Mouse (Mus musculus): ENCODE results near the gene Armc8. TPM values are rescaled to one million over a fixed set of nuclear protein-coding genes. Genes with fewer than 3 reads are reported as not detected.
A peak's percentile ranks its signal among the peaks of the same experiment; 100 is the strongest.

The Armc8 gene
- polyA plus RNA-seq, 1 experiment from 2014 or later = 11.9 TPM

DNA sequence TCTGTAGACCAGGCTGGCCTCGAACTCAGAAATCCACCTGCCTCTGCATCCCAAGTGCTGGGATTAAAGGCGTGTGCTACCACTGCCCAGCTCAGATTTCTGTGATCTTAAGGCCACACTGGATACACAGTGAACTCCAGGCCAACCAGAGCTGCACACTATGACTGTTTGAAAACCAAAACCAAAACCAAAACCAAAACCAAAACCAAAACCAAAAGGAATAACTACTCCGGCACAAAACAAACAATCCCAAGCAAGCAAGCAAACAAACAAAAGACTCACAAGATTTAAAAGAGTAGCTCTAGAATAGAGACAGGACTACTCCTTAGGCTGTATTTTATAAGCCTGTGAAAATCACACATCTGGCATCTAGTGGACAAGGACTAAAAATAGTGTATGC lies 8.3 kb downstream of the Armc8 start:
- peak overlapping the region; percentile 6; the same call in 1 of the 2 replicates for H3K4me2 ChIP-seq
- no peaks in the 10 kb centered on the region for H3K36me3 ChIP-seq
- H3K27me3 ChIP-seq = no peaks in the 10 kb centered on the region
- H3K9ac ChIP-seq = no peak overlapping the region
- no peak overlapping the region for H3K4me3 ChIP-seq (replicated peaks)
- no peak for DNase-seq
- no peak for ATAC-seq (ENCODE audit: low read depth)
- H3K9me3 ChIP-seq (replicated peaks) = no peaks in the 10 kb centered on the region
- H3K27ac ChIP-seq = no peak overlapping the region
- 82% methylated on average over 3 of the region's 3 CpGs for WGBS (ENCODE audit: insufficient replicate concordance)
- peaks cover 58% of the 10 kb centered on the region for H3K4me1 ChIP-seq (replicated peaks)

DNA sequence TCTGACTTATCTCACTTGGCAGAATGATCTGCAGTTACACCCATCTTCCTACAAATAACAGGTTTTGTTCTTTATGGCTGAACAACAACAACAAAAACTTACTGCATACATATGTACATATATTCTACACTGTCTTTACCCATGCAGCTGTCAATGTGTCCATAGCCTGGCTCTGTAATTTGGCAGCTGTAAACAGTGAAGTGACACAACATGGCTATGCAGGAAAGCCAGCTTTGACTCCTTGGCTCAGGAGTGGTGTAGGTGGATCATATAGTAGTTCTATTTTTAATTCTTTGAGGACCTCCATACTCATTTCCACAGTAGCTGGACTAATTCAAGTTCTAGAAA lies 9.2 kb downstream of the Armc8 start:
- Histone ChIP-seq H3K4me3 (replicated peaks) (no peak overlapping the region), H3K27me3 (no peaks in the 10 kb centered on the region), H3K36me3 (no peaks in the 10 kb centered on the region), H3K9ac (no peak overlapping the region), H3K27ac (peak overlapping the region; percentile 40; the same call in 1 of the 2 replicates), H3K4me2 (0 out of 2 replicates have a peak overlapping the region, but pooled peaks have one; percentile 19), H3K9me3 (replicated peaks) (no peaks in the 10 kb centered on the region), H3K4me1 (replicated peaks) (peaks cover 62% of the 10 kb centered on the region)
- no peak for ATAC-seq (ENCODE audit: low read depth)
- DNase-seq = no peak

DNA sequence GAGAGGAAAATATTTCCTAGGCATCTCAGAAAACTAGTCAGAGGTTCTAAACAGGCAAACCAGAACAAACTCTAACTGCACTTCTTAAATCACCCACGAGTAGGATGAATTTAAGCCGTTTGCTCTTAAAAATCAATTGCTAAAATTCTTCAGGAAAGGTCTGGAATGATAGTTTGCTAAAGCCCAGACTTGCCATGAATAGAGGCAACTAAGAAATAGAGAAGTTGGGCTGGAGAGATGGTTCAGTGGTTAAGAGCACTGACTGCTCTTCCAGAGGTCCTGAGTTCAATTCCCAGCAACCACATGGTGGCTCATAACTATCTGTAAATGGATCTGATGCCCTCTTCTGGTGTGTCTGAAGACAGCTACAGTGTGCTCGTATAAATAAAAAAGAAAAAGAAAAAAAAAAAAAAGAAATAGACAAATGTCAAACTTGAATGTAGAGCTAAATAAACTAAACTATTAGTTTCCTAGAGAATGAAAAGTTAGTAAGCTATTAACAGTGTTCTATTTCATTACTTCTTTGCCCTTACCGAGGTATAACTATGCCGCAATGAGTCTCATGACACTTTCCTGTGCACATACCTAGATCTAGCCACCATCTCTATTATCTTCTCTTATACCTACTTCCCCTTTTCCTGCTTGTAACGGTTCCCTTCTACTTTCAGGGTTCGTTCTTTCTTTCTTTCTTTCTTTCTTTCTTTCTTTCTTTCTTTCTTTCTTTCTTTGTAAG lies 9.7 kb downstream of the Armc8 start:
- DNase-seq (no peak), ATAC-seq (ENCODE audit: low read depth) (no peak)
- Histone ChIP-seq H3K9me3 (replicated peaks) (no peaks in the 10 kb centered on the region), H3K27me3 (no peaks in the 10 kb centered on the region), H3K4me2 (no peak overlapping the region), H3K4me1 (replicated peaks) (peaks cover 64% of the 10 kb centered on the region), H3K4me3 (replicated peaks) (no peak overlapping the region), H3K36me3 (no peaks in the 10 kb centered on the region), H3K27ac (no peak overlapping the region), H3K9ac (no peak overlapping the region)
- WGBS (ENCODE audit: insufficient replicate concordance) = 31% methylated on average over 7 of the region's 7 CpGs

DNA sequence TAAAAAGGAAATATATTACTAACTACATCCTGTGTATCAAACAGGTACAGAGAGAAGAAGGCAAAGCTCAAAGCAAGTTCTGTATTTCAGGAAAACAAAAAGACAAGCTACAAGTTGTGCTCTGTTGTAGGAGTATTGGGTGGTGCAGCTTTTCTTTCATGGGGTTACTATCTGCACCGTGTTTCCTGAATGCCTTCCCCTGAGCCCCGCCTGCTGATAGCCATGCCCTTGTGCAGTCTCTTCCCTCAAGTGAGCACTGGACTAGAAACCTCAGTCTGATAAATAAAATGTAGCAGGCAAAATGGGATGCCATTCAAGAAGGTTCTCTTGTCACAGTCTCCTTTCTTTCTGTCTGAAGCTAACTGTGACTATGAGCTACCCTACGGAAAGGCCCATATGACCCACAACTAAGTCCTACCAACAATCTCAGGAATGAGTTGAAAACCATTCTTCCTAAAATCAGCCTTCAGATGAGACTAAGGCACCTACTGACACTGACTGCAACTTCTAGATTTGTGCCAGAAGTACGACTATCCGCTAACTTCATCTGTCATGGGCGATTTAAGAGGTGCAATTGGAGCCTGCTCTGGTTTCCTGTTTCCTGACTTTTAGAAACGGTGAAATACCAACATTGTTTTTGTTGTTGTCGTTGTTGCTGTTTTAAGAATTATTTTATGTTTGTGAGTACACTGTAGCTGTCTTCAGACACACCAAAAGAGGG lies 11.0 kb downstream of the Armc8 start:
- 17% methylated on average over 8 of the region's 8 CpGs for WGBS (ENCODE audit: insufficient replicate concordance)
- H3K9me3 ChIP-seq (replicated peaks) = no peaks in the 10 kb centered on the region
- ATAC-seq (ENCODE audit: low read depth) (peak; percentile 88), DNase-seq (peak; percentile 30)
- H3K36me3 ChIP-seq = no peaks in the 10 kb centered on the region
- H3K4me3 ChIP-seq (replicated peaks) = no peak overlapping the region
- H3K27ac ChIP-seq = peak overlapping the region; percentile 29; the same call in 1 of the 2 replicates
- H3K4me1 ChIP-seq (replicated peaks) = peaks cover 67% of the 10 kb centered on the region
- H3K27me3 ChIP-seq = no peaks in the 10 kb centered on the region
- peak overlapping the region; percentile 5; the same call in 1 of the 2 replicates for H3K4me2 ChIP-seq
- H3K9ac ChIP-seq = 0 out of 2 replicates have a peak overlapping the region, but pooled peaks have one; percentile 5

DNA sequence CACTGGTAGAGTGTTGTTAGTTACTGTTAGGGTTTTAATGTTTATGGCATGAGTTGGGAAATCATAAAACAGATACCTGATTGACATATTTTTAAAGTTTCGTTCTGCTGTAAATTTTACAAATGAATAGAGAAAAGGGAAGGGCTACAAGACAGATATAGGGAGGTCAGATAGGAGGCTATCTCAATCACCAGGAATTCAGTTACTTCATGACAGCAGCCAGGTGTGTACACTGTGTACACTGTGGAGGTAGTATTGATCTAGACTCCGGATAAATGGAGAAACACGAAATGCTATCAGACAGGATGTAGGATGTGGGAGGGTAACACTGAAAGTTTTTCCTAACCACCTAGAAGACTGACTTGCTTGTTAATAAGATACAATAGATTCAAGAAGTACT lies 13.4 kb downstream of the Armc8 start:
- H3K4me3 ChIP-seq (replicated peaks) = no peak overlapping the region
- no peaks in the 10 kb centered on the region for H3K36me3 ChIP-seq
- DNase-seq = no peak
- H3K4me1 ChIP-seq (replicated peaks) = peaks cover 70% of the 10 kb centered on the region
- WGBS (ENCODE audit: insufficient replicate concordance) = 34% methylated on average over 3 of the region's 3 CpGs
- H3K27me3 ChIP-seq = no peaks in the 10 kb centered on the region
- H3K27ac ChIP-seq = no peak overlapping the region
- no peaks in the 10 kb centered on the region for H3K9me3 ChIP-seq (replicated peaks)
- H3K9ac ChIP-seq = no peak overlapping the region
- no peak overlapping the region for H3K4me2 ChIP-seq
- no peak for ATAC-seq (ENCODE audit: low read depth)

DNA sequence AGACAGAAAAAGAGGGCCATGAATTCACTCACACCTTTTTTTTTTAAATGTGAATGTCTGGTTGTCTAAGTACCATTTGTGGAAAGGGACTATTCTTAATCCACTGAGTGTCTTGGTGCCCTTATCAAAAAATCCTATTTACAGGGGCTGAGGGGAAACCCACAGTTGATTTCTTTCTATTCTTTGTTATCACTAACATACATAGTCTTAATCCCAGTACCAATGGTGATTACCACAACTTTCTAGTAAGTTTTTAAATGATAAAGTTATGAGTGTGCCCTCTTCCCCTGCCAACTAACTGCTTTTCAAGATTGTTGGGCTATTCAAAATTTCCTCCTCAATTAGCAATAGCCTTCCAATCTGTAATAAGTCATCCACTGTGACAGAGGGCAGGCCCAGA lies 14.6 kb downstream of the Armc8 start:
- H3K4me1 ChIP-seq (replicated peaks) = peaks cover 62% of the 10 kb centered on the region
- H3K27ac ChIP-seq = peak overlapping the region; percentile 50
- no peak overlapping the region for H3K4me3 ChIP-seq (replicated peaks)
- ATAC-seq (ENCODE audit: low read depth) (peak; percentile 51), DNase-seq (no peak)
- H3K36me3 ChIP-seq = no peaks in the 10 kb centered on the region
- no peaks in the 10 kb centered on the region for H3K27me3 ChIP-seq
- H3K4me2 ChIP-seq = no peak overlapping the region
- no peaks in the 10 kb centered on the region for H3K9me3 ChIP-seq (replicated peaks)
- no peak overlapping the region for H3K9ac ChIP-seq

DNA sequence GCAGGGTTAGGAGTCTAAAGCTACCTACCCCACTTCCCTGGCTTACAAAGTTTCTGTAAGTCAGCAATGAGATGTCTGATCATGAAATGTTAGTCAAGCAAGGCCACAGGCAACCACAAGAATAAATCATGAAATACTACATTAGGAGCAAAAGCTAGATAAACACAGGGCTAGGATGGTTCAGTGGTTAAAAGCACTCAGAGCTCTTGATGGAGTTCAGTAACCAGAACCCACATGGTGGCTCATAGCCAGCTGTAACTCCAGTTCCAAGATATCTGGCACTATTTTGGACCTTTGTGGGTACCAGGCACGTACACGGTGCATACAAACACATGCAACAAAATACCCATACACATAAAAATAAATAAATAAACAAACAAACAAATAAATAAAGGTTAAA lies 15.7 kb downstream of the Armc8 start:
- no peak for DNase-seq
- Histone ChIP-seq H3K4me3 (replicated peaks) (no peak overlapping the region), H3K36me3 (no peaks in the 10 kb centered on the region), H3K4me2 (no peak overlapping the region), H3K9ac (no peak overlapping the region), H3K27ac (no peak overlapping the region), H3K27me3 (no peaks in the 10 kb centered on the region), H3K9me3 (replicated peaks) (no peaks in the 10 kb centered on the region), H3K4me1 (replicated peaks) (peaks cover 54% of the 10 kb centered on the region)
- 64% methylated on average over 2 of the region's 2 CpGs for WGBS (ENCODE audit: insufficient replicate concordance)
- no peak for ATAC-seq (ENCODE audit: low read depth)

DNA sequence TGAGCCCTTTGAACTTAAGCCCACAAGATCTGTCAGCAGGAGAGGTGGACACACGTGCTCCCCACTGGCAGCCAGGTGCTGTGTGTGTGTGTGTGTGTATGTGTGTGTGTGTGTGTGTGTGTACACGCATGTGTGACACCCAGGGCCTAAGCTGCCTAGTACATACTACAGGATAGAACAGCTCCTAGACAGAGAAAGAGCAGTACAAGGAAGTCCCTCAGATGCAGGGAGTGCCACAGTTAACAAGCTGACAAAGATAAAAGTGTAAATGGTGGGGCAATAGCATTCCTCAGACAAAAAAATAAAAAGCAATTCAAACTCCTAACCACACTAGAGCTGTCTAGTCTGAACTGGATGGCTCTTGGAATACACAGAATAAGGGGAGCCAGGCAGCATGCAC lies 16.6 kb downstream of the Armc8 start:
- Histone ChIP-seq H3K27me3 (no peaks in the 10 kb centered on the region), H3K9ac (no peak overlapping the region), H3K4me3 (replicated peaks) (no peak overlapping the region), H3K4me2 (no peak overlapping the region), H3K9me3 (replicated peaks) (no peaks in the 10 kb centered on the region), H3K4me1 (replicated peaks) (peaks cover 44% of the 10 kb centered on the region), H3K36me3 (no peaks in the 10 kb centered on the region), H3K27ac (0 out of 2 replicates have a peak overlapping the region, but pooled peaks have one; percentile 10)
- no peak for ATAC-seq (ENCODE audit: low read depth)
- 65% methylated on average over 2 of the region's 2 CpGs for WGBS (ENCODE audit: insufficient replicate concordance)
- DNase-seq = no peak

DNA sequence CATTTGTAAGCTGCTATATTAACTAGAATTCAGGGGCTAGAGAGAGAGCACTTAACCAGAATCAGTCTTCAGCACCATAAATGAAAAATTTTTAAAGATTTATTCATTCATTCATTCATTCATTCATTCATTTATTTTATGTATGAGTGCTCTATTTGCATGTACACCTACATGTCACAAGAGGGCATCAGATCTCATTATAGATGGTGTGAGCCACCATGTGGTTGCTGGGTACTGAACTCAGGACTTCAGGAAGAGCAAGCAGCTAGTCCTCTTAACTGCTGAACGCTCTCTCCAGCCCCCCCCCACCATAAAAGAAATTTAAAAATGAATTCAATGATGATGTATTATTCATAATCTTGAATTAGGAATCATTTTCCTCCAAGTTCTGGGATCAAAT lies 22.4 kb downstream of the Armc8 start:
- ATAC-seq (ENCODE audit: low read depth) = no peak
- no peak overlapping the region for H3K27ac ChIP-seq
- H3K27me3 ChIP-seq = no peaks in the 10 kb centered on the region
- no peak overlapping the region for H3K9ac ChIP-seq
- WGBS (ENCODE audit: insufficient replicate concordance) = 80% methylated on average over 1 of the region's 1 CpGs
- H3K36me3 ChIP-seq = no peaks in the 10 kb centered on the region
- no peaks in the 10 kb centered on the region for H3K9me3 ChIP-seq (replicated peaks)
- H3K4me1 ChIP-seq (replicated peaks) = no peaks in the 10 kb centered on the region
- H3K4me3 ChIP-seq (replicated peaks) = no peak overlapping the region
- no peak for DNase-seq
- H3K4me2 ChIP-seq = no peak overlapping the region

DNA sequence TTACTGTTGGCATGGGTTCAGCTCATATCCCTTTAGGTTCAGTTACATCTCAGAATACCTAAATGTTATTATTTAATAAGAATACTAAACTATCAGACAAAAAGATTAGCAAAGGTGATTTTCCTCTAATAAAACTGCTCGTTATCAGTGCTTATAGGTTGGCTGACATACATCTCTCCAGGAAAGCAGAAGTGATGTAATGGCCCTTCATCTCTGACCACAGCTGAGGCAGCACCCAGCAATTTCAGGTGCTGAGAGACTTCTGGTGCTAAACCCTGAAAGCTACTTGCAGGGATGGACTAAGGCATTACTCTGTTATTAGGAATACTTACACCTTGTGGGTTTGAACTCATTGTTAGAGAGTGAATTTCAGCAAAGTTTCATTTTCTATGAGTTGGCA lies 36.8 kb downstream of the Armc8 start:
- Histone ChIP-seq H3K4me3 (replicated peaks) (no peak overlapping the region), H3K4me1 (replicated peaks) (no peaks in the 10 kb centered on the region), H3K9me3 (replicated peaks) (no peaks in the 10 kb centered on the region), H3K36me3 (peaks cover 56% of the 10 kb centered on the region), H3K27ac (no peak overlapping the region), H3K27me3 (no peaks in the 10 kb centered on the region), H3K9ac (no peak overlapping the region), H3K4me2 (no peak overlapping the region)
- no peak for DNase-seq
- no peak for ATAC-seq (ENCODE audit: low read depth)
- 58% methylated on average over 1 of the region's 1 CpGs for WGBS (ENCODE audit: insufficient replicate concordance)

DNA sequence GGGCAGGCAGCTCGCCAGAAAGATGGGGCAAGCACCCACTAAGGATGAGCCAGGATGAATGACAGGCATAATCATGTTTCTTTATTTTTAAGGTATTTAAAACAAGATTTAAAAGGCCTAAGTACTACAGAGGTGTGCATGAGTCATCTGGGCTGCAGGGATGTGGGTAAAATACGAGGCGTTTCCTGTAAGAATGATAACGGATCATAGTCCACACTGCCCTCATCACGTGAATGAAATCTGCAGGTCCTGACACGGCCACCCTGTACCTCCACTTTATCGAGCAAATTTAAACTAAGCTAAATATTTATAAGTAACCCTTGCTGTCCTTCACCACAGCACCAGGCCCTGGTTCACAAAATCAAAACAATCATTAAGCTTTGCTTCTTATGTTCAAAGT lies 62.8 kb downstream of the Armc8 start:
- Histone ChIP-seq H3K4me3 (replicated peaks) (no peak overlapping the region), H3K36me3 (peaks cover 11% of the 10 kb centered on the region; the same call in 1 of the 2 replicates), H3K4me1 (replicated peaks) (no peaks in the 10 kb centered on the region), H3K27me3 (no peaks in the 10 kb centered on the region), H3K9ac (no peak overlapping the region), H3K27ac (no peak overlapping the region), H3K9me3 (replicated peaks) (no peaks in the 10 kb centered on the region), H3K4me2 (no peak overlapping the region)
- WGBS (ENCODE audit: insufficient replicate concordance) = 66% methylated on average over 7 of the region's 7 CpGs
- ATAC-seq (ENCODE audit: low read depth) (no peak), DNase-seq (no peak)

DNA sequence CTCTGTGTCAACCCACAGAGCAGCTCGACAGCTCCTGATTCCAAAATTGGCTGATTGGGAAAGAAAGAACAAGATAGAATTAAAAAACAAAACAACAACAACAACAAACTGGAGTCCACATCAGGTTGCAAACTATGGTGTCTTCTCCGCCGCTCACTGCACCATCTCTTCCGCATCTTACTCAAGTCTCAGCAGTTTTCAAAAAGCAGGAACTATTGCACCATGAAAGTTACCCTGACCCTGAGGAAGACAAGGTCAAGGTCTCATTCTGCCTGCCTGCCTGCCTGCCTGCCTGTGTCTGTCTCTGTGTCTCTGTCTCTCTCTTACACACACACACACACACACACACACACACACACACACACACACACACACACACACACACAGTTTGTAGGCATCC lies 69.4 kb downstream of the Armc8 start:
- H3K27me3 ChIP-seq = no peaks in the 10 kb centered on the region
- DNase-seq = no peak
- H3K4me1 ChIP-seq (replicated peaks) = no peaks in the 10 kb centered on the region
- H3K27ac ChIP-seq = no peak overlapping the region
- no peaks in the 10 kb centered on the region for H3K9me3 ChIP-seq (replicated peaks)
- H3K4me2 ChIP-seq = no peak overlapping the region
- H3K4me3 ChIP-seq (replicated peaks) = no peak overlapping the region
- WGBS (ENCODE audit: insufficient replicate concordance) = 85% methylated on average over 4 of the region's 4 CpGs
- no peak for ATAC-seq (ENCODE audit: low read depth)
- H3K36me3 ChIP-seq = peaks cover 33% of the 10 kb centered on the region
- no peak overlapping the region for H3K9ac ChIP-seq
